Mouse (Mus musculus): ENCODE data around the gene 1700028P14Rik. TPM values are rescaled to one million over a fixed set of nuclear protein-coding genes. Genes with fewer than 3 reads are reported as not detected.

The 1700028P14Rik gene
- polyA plus RNA-seq, 1 experiment from 2014 or later = not detected

DNA sequence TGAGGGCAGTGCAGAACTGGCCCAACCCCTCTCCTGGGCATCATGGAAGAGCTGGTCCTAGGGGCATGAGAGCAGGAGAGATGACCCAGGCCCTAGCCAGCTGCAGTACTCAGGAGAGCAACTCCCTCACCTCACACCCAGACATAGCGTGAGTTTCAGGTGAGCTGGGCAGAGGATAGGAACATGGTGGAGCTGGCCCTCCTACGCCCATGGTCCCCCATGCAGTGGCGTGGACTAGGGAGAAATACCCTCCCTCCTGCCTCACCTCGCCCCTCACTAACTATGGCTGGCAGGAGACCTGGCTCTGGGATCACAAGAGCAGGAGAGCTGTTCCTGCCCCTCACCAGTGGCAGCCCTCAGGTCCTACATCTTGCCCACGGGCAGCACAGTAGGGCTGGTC lies 8.8 kb downstream of the 1700028P14Rik start:
- 91% methylated on average over 5 of the region's 5 CpGs for WGBS
- H3K4me2 ChIP-seq (replicated peaks; ENCODE audit: low read depth, low read length) = no peak overlapping the region
- no peak overlapping the region for H3K4me3 ChIP-seq (ENCODE audit: low read depth, low read length)
- no peak overlapping the region for H3K27ac ChIP-seq (ENCODE audit: low read length)
- no peaks in the 10 kb centered on the region for H3K27me3 ChIP-seq (ENCODE audit: control insufficient read depth, insufficient read depth, low read length)
- no peaks in the 10 kb centered on the region for H3K36me3 ChIP-seq (ENCODE audit: control insufficient read depth, insufficient read depth, low read length)
- no peak overlapping the region for H3K9ac ChIP-seq (replicated peaks; ENCODE audit: low read depth, low read length)
- no peaks in the 10 kb centered on the region for H3K4me1 ChIP-seq (ENCODE audit: control insufficient read depth, insufficient read depth, low read length)
- no peaks in the 10 kb centered on the region for H3K9me3 ChIP-seq (ENCODE audit: control insufficient read depth, low read depth, low read length)
- ATAC-seq (ENCODE audit: insufficient number of reproducible peaks, insufficient read depth, low FRiP score, low read depth) = no peak

DNA sequence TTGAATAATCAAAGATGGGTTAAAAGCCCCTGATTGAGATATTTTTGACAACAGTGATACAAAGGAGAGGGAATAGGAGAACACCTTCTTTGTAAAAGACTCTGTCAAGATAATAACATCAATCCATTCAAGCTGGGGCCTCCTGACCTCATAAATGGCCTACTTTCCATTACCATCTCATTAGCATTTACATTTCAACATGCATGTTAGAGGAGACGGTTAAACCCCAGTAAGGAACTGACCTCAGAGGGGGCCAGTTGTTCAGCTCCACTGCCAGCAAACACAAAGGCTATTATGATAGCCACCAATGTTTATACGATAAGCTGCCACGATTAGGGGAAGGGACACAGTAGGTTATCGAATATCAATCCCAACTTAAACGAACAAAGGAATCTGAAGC lies 15.8 kb downstream of the 1700028P14Rik start:
- 74% methylated on average over 5 of the region's 5 CpGs for WGBS
- Histone ChIP-seq H3K27me3 (ENCODE audit: control insufficient read depth, insufficient read depth, low read length) (no peaks in the 10 kb centered on the region), H3K4me1 (ENCODE audit: control insufficient read depth, insufficient read depth, low read length) (no peaks in the 10 kb centered on the region), H3K36me3 (ENCODE audit: control insufficient read depth, insufficient read depth, low read length) (no peaks in the 10 kb centered on the region), H3K4me3 (ENCODE audit: low read depth, low read length) (no peak overlapping the region), H3K9me3 (ENCODE audit: control insufficient read depth, low read depth, low read length) (no peaks in the 10 kb centered on the region), H3K4me2 (replicated peaks; ENCODE audit: low read depth, low read length) (no peak overlapping the region), H3K27ac (ENCODE audit: low read length) (no peak overlapping the region), H3K9ac (replicated peaks; ENCODE audit: low read depth, low read length) (no peak overlapping the region)
- no peak for ATAC-seq (ENCODE audit: insufficient number of reproducible peaks, insufficient read depth, low FRiP score, low read depth)

DNA sequence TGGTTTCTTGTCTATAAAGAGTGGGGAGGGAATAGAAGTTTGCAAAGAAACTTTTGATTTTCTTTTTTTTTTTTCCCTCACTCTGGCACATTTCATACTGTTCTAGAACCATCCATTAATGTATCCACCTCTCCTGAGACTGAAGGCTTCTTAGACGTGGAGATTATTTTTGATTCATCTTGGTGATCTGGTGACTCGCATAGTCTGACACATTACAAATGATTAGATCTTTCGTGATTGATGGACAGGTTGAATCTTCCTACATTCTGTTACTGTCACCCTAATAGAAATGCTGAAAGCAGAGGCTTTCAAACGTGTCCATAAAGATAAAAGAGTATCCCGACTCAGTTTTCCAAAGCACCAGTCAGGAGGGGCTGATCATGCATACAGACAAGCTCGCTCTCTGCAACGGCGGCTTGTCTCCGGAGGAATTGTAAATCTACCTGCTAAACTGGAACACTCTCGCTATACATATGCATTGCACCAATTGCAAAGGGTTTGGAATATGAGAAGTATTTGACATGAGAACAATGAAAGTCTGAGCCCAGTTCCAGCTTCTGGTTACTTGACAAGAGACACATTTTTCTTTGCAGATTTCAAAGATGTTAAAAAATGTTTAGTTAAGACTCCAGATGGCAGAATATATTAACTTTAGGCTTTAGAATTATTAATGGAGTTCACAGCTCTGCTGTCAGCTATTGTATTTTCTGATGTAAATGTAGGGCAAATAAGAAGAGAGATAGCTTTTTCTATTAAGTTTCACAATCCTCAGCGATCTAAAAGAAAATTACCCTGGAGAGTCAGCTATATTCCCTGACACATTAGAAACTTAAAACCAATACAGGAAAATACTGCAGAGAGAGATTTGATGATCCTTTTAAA lies 20.8 kb downstream of the 1700028P14Rik start:
- H3K27me3 ChIP-seq (ENCODE audit: control insufficient read depth, insufficient read depth, low read length) = no peaks in the 10 kb centered on the region
- ATAC-seq (ENCODE audit: insufficient number of reproducible peaks, insufficient read depth, low FRiP score, low read depth) = no peak
- H3K9me3 ChIP-seq (ENCODE audit: control insufficient read depth, low read depth, low read length) = no peaks in the 10 kb centered on the region
- H3K9ac ChIP-seq (replicated peaks; ENCODE audit: low read depth, low read length) = no peak overlapping the region
- no peaks in the 10 kb centered on the region for H3K36me3 ChIP-seq (ENCODE audit: control insufficient read depth, insufficient read depth, low read length)
- WGBS = 53% methylated on average over 11 of the region's 11 CpGs
- no peak overlapping the region for H3K4me3 ChIP-seq (ENCODE audit: low read depth, low read length)
- H3K27ac ChIP-seq (ENCODE audit: low read length) = no peak overlapping the region
- H3K4me1 ChIP-seq (ENCODE audit: control insufficient read depth, insufficient read depth, low read length) = no peaks in the 10 kb centered on the region
- H3K4me2 ChIP-seq (replicated peaks; ENCODE audit: low read depth, low read length) = no peak overlapping the region

DNA sequence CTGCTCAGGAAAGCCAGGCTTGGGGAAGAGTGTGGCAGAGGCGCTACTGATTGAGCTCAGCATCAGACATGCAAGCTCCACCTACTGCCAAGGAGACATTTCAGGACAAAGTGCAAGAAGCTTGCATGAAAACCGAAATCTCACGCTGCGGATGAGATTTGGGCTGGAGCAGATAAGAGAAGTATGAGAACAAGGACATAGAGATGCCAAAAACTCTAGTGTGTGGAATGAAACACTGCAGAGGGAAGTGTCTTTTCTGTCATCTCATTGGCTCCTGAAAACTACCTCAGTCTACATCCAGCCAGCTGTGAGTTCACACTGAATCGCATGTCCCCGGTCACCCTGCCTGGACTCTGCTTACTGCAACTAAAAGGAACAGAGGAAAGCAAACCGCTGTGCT lies 38.3 kb downstream of the 1700028P14Rik start:
- 76% methylated on average over 7 of the region's 7 CpGs for WGBS
- no peak overlapping the region for H3K9ac ChIP-seq (replicated peaks; ENCODE audit: low read depth, low read length)
- no peak overlapping the region for H3K4me3 ChIP-seq (ENCODE audit: low read depth, low read length)
- no peaks in the 10 kb centered on the region for H3K36me3 ChIP-seq (ENCODE audit: control insufficient read depth, insufficient read depth, low read length)
- H3K9me3 ChIP-seq (ENCODE audit: control insufficient read depth, low read depth, low read length) = no peaks in the 10 kb centered on the region
- no peak for ATAC-seq (ENCODE audit: insufficient number of reproducible peaks, insufficient read depth, low FRiP score, low read depth)
- no peaks in the 10 kb centered on the region for H3K4me1 ChIP-seq (ENCODE audit: control insufficient read depth, insufficient read depth, low read length)
- no peak overlapping the region for H3K27ac ChIP-seq (ENCODE audit: low read length)
- H3K4me2 ChIP-seq (replicated peaks; ENCODE audit: low read depth, low read length) = no peak overlapping the region
- no peaks in the 10 kb centered on the region for H3K27me3 ChIP-seq (ENCODE audit: control insufficient read depth, insufficient read depth, low read length)

DNA sequence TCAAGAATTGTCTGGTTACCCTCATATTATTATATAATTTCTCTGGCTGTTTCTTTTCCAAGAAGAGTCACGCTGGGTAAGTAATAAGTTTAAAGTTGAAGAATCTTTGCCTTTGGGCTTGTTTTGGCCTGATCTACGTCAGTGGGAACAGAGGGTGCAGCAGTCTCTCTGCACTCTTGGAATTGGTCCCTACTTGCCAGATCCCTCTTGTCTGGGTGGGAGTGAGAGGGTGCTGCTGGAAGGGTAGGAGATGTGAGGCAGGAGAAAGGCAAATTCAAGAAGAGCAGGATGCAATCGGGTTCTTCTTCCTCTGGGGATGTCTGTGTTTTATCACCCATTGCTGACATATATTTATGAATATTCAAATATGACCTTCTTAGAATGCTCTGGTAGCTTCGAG lies 42.9 kb downstream of the 1700028P14Rik start:
- Histone ChIP-seq H3K36me3 (ENCODE audit: control insufficient read depth, insufficient read depth, low read length) (no peaks in the 10 kb centered on the region), H3K4me2 (replicated peaks; ENCODE audit: low read depth, low read length) (no peak overlapping the region), H3K4me3 (ENCODE audit: low read depth, low read length) (no peak overlapping the region), H3K27me3 (ENCODE audit: control insufficient read depth, insufficient read depth, low read length) (no peaks in the 10 kb centered on the region), H3K9ac (replicated peaks; ENCODE audit: low read depth, low read length) (no peak overlapping the region), H3K9me3 (ENCODE audit: control insufficient read depth, low read depth, low read length) (no peaks in the 10 kb centered on the region), H3K27ac (ENCODE audit: low read length) (no peak overlapping the region), H3K4me1 (ENCODE audit: control insufficient read depth, insufficient read depth, low read length) (no peaks in the 10 kb centered on the region)
- ATAC-seq (ENCODE audit: insufficient number of reproducible peaks, insufficient read depth, low FRiP score, low read depth) = no peak
- 70% methylated on average over 4 of the region's 4 CpGs for WGBS

DNA sequence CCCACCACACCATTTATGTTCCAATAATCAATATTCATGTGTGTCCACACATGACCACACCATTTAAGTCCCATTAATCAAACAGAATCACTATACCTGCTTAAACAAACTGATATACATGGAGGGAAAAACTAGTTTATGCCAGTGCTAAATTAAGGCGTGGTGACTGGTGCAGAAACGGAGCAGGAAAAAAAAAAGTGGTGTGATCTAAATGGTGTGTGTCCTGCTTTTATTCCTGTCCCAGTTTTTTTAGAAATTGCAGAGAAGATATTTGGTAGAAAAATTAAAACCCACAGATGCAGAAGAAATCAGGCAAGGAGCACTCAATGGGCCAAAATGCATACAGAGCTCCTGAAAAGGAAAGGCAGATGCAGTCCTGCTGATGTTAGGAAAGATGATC lies 44.7 kb downstream of the 1700028P14Rik start:
- Histone ChIP-seq H3K4me2 (replicated peaks; ENCODE audit: low read depth, low read length) (no peak overlapping the region), H3K36me3 (ENCODE audit: control insufficient read depth, insufficient read depth, low read length) (no peaks in the 10 kb centered on the region), H3K4me1 (ENCODE audit: control insufficient read depth, insufficient read depth, low read length) (no peaks in the 10 kb centered on the region), H3K27ac (ENCODE audit: low read length) (no peak overlapping the region), H3K9me3 (ENCODE audit: control insufficient read depth, low read depth, low read length) (no peaks in the 10 kb centered on the region), H3K4me3 (ENCODE audit: low read depth, low read length) (no peak overlapping the region), H3K27me3 (ENCODE audit: control insufficient read depth, insufficient read depth, low read length) (no peaks in the 10 kb centered on the region), H3K9ac (replicated peaks; ENCODE audit: low read depth, low read length) (no peak overlapping the region)
- 83% methylated on average over 2 of the region's 2 CpGs for WGBS
- ATAC-seq (ENCODE audit: insufficient number of reproducible peaks, insufficient read depth, low FRiP score, low read depth) = no peak

DNA sequence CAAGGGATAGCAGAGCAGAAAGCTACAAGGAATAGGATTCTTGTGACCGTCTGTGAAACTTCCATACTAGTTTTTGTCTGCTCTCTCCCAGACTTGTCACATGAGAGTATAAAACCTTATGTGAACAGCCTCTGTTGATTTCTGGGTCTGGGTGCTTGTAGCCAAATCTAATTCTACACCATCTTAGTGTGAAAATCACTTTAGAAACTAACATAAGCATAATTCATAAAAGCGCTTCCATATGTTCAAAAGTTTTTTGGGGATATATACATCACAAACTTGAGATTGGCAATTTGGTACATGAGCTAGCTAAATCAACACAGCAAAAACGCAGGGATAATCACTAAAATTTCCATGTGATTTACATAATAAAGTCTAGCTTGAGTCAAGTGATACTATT lies 57.7 kb downstream of the 1700028P14Rik start:
- Histone ChIP-seq H3K4me1 (ENCODE audit: control insufficient read depth, insufficient read depth, low read length) (no peaks in the 10 kb centered on the region), H3K27ac (ENCODE audit: low read length) (no peak overlapping the region), H3K4me3 (ENCODE audit: low read depth, low read length) (no peak overlapping the region), H3K9me3 (ENCODE audit: control insufficient read depth, low read depth, low read length) (no peaks in the 10 kb centered on the region), H3K9ac (replicated peaks; ENCODE audit: low read depth, low read length) (no peak overlapping the region), H3K36me3 (ENCODE audit: control insufficient read depth, insufficient read depth, low read length) (no peaks in the 10 kb centered on the region), H3K27me3 (ENCODE audit: control insufficient read depth, insufficient read depth, low read length) (no peaks in the 10 kb centered on the region), H3K4me2 (replicated peaks; ENCODE audit: low read depth, low read length) (no peak overlapping the region)
- ATAC-seq (ENCODE audit: insufficient number of reproducible peaks, insufficient read depth, low FRiP score, low read depth) = no peak
- 88% methylated on average over 3 of the region's 3 CpGs for WGBS

DNA sequence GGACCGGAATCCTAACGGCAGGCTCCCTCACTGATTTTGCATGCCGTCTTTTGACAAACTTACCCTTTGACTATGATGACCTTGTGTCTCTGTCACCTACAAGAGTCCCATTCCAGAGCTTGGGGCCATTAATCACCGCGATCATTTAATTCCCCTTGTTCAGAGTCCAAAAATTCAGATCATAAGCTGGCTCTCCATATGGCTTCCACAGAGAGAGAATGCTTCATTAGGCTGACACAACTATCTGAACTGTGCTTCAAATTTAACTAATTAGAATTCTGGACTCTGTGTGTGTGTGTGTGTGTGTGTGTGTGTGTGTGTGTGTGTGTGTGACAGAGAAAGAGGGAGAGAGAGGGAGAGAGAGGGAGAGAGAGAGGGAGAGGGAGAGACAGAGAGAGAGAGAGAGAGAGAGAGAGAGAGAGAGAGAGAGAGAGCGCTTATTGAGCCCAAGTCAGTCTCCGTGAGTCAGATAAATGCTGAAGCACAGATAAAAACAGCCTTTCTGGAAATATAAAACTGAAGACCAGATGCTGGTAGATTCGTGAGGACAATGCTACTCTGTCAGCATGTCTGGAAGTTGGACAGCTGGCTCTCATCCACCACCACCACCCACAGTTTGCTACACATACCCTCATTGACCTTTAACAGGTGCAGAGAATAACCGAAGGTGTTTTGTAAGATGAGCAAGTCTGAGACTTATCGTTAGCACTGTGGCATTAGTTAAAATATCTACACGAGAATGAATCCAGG lies 73.8 kb downstream of the 1700028P14Rik start:
- H3K9ac ChIP-seq (replicated peaks; ENCODE audit: low read depth, low read length) = no peak overlapping the region
- no peaks in the 10 kb centered on the region for H3K4me1 ChIP-seq (ENCODE audit: control insufficient read depth, insufficient read depth, low read length)
- H3K9me3 ChIP-seq (ENCODE audit: control insufficient read depth, low read depth, low read length) = no peaks in the 10 kb centered on the region
- ATAC-seq (ENCODE audit: insufficient number of reproducible peaks, insufficient read depth, low FRiP score, low read depth) = no peak
- H3K4me2 ChIP-seq (replicated peaks; ENCODE audit: low read depth, low read length) = no peak overlapping the region
- WGBS = 68% methylated on average over 11 of the region's 11 CpGs
- no peak overlapping the region for H3K4me3 ChIP-seq (ENCODE audit: low read depth, low read length)
- H3K36me3 ChIP-seq (ENCODE audit: control insufficient read depth, insufficient read depth, low read length) = no peaks in the 10 kb centered on the region
- no peak overlapping the region for H3K27ac ChIP-seq (ENCODE audit: low read length)
- no peaks in the 10 kb centered on the region for H3K27me3 ChIP-seq (ENCODE audit: control insufficient read depth, insufficient read depth, low read length)

Data from stomach, embryonic 14.5 days (tissue).